Mouse (Mus musculus): ENCODE measurements around the gene Olfr544. TPM values are rescaled to one million over a fixed set of nuclear protein-coding genes. Genes with fewer than 3 reads are reported as not detected.

The Olfr544 gene
- total RNA-seq, 2 experiments from 2014 or later: not detected

GRCm38 (mm10) chr7:102479368-102480078 lies 8.6 kb downstream of the Olfr544 start:
- DNase-seq: peak; percentile 14
- intact Hi-C loops (cut with DNase I): no loop called here

GRCm38 (mm10) chr7:102478926-102479325 lies 9.2 kb downstream of the Olfr544 start:
- intact Hi-C loops (cut with DNase I): no loop called here
- no peak for DNase-seq

GRCm38 (mm10) chr7:102478425-102478824 lies 9.7 kb downstream of the Olfr544 start:
- intact Hi-C loops (cut with DNase I): no loop called here
- no peak for DNase-seq

- DNase-seq: no peak
Measured at GRCm38 (mm10) chr7:102477377-102477776, 10.7 kb downstream of the Olfr544 start.

GRCm38 (mm10) chr7:102476601-102477000 lies 11.5 kb downstream of the Olfr544 start:
- intact Hi-C loops (cut with DNase I): no loop called here
- DNase-seq: no peak

More at GRCm38 (mm10) chr7:102477377-102477776, 10.7 kb downstream of the Olfr544 start:
- intact Hi-C loops (cut with DNase I): no loop called here

GRCm38 (mm10) chr7:102472675-102473074 lies 15.4 kb downstream of the Olfr544 start:
- no peak for DNase-seq
- intact Hi-C loops (cut with DNase I): no loop called here

GRCm38 (mm10) chr7:102467566-102467965 lies 20.5 kb downstream of the Olfr544 start:
- intact Hi-C loops (cut with DNase I): no loop called here
- DNase-seq: no peak

- intact Hi-C loops (cut with DNase I): no loop called here
- DNase-seq: no peak
Measured at GRCm38 (mm10) chr7:102458618-102459380, 29.3 kb downstream of the Olfr544 start.

GRCm38 (mm10) chr7:102446438-102446837 lies 41.7 kb downstream of the Olfr544 start:
- no peak for DNase-seq
- intact Hi-C loops (cut with DNase I): no loop called here

GRCm38 (mm10) chr7:102444301-102444700 lies 43.8 kb downstream of the Olfr544 start:
- intact Hi-C loops (cut with DNase I): no loop called here
- DNase-seq: no peak

GRCm38 (mm10) chr7:102442432-102442831 lies 45.7 kb downstream of the Olfr544 start:
- no peak for DNase-seq
- intact Hi-C loops (cut with DNase I): no loop called here

- intact Hi-C loops (cut with DNase I): no loop called here
Measured at GRCm38 (mm10) chr7:102441657-102442391, 46.3 kb downstream of the Olfr544 start, which contains the start of gene Rrm1. Rrm1 (plus strand) TSS chr7:102441695.

GRCm38 (mm10) chr7:102440822-102441656 lies 47.1 kb downstream of the Olfr544 start:
- intact Hi-C loops (cut with DNase I): no loop called here
- no peak for DNase-seq

More at GRCm38 (mm10) chr7:102441657-102442391, 46.3 kb downstream of the Olfr544 start, which contains the start of gene Rrm1:
- peak; percentile 95 for DNase-seq

GRCm38 (mm10) chr7:102434344-102434743 lies 53.8 kb downstream of the Olfr544 start:
- intact Hi-C loops (cut with DNase I): no loop called here
- DNase-seq: no peak

Other genes with a start within 250 kb of the Olfr544 start
- 10 to 100 TPM; 11.3 to 12.3 TPM for gene Rhog, start 232.3 kb downstream of the Olfr544 start, total RNA-seq (2021)
- 10 to 100 TPM; 43.5 to 45.7 TPM for gene Stim1, start 220.5 kb downstream of the Olfr544 start, total RNA-seq (2021)
- gene Rrm1, start 46.6 kb downstream of the Olfr544 start, total RNA-seq (2021): 10 to 100 TPM; 24.8 to 25.0 TPM
- not detected for gene Olfr543, start 6.6 kb downstream of the Olfr544 start, total RNA-seq (2021)
- gene Olfr545, start 11.3 kb upstream of the Olfr544 start, total RNA-seq (2021): not detected
- gene Olfr547, start 46.4 kb upstream of the Olfr544 start, total RNA-seq (2021): not detected
- not detected for gene Olfr548-ps1, start 52.6 kb upstream of the Olfr544 start, total RNA-seq (2021)
- gene Olfr549, start 61.6 kb upstream of the Olfr544 start, total RNA-seq (2021): not detected
- gene Trim21, start 77.2 kb upstream of the Olfr544 start, total RNA-seq (2021): 1 to 10 TPM; 1.9 to 2.3 TPM
- under 1 TPM in 1 of 2 experiments, not detected in 1; 0.08 TPM for gene Olfr550, start 83.1 kb upstream of the Olfr544 start, total RNA-seq (2021)
- not detected for gene Olfr551, start 103.6 kb upstream of the Olfr544 start, total RNA-seq (2021)
- gene Olfr552, start 109.5 kb upstream of the Olfr544 start, total RNA-seq (2021): not detected
- gene Olfr553, start 129.9 kb upstream of the Olfr544 start, total RNA-seq (2021): not detected
- not detected for gene Olfr554, start 150.1 kb upstream of the Olfr544 start, total RNA-seq (2021)
- not detected for gene Olfr555, start 170.5 kb upstream of the Olfr544 start, total RNA-seq (2021)
- gene Olfr556, start 176.6 kb upstream of the Olfr544 start, total RNA-seq (2021): not detected
- 1 to 10 TPM; 5.9 to 6.1 TPM for gene Trim68, start 199.0 kb upstream of the Olfr544 start, total RNA-seq (2021)
- not detected for gene Olfr557, start 207.6 kb upstream of the Olfr544 start, total RNA-seq (2021)
- gene Olfr558, start 213.9 kb upstream of the Olfr544 start, total RNA-seq (2021): under 1 TPM; 0.12 to 0.14 TPM
- not detected for gene Olfr33, start 230.8 kb upstream of the Olfr544 start, total RNA-seq (2021)
- not detected for gene Olfr559, start 239.2 kb upstream of the Olfr544 start, total RNA-seq (2021)